Mouse (Mus musculus) limb, embryonic 14.5 days (tissue): ENCODE results near the gene Nup37. TPM values are rescaled to one million over a fixed set of nuclear protein-coding genes. Genes with fewer than 3 reads are reported as not detected.

Experiments
- ATAC-seq: fragments of 200-750 bp; cut with Nextera tagmentation; 2 replicates; pipeline ENCODE4 v1.8.0; 2017; ENCODE audit warnings: low read depth, moderate number of reproducible peaks, moderate TSS enrichment; ENCODE audit not compliant: low FRiP score
- DNase-seq: peaks from one replicate; pipeline ENCODE4 v3.0.0-alpha.2; 2015; ENCODE audit warnings: low spot score
- H3K27ac ChIP-seq: fragments of 300-500 bp; sonication (generic); replicated peaks from 2 replicates; pipeline ENCODE4 v1.5.1; 2014; ENCODE audit warnings: low read depth, mild to moderate bottlenecking, low read length, moderate library complexity, mixed read lengths
- H3K27me3 ChIP-seq: fragments of 300-500 bp; sonication (generic); 2 replicates; pipeline ENCODE4 v1.6.1; 2014; ENCODE audit warnings: low read length, mixed read lengths; ENCODE audit not compliant: control insufficient read depth, insufficient read depth
- H3K36me3 ChIP-seq: fragments of 300-500 bp; sonication (generic); 2 replicates; pipeline ENCODE4 v1.6.1; 2014; ENCODE audit warnings: mild to moderate bottlenecking, low read length, moderate library complexity, mixed read lengths; ENCODE audit not compliant: control insufficient read depth, insufficient read depth
- H3K4me1 ChIP-seq: fragments of 300-500 bp; sonication (generic); 2 replicates; pipeline ENCODE4 v1.6.1; 2014; ENCODE audit warnings: antibody characterized with exemption, low read length, mixed read lengths; ENCODE audit not compliant: control insufficient read depth, insufficient read depth
- H3K4me2 ChIP-seq: fragments of 300-500 bp; sonication (generic); replicated peaks from 2 replicates; pipeline ENCODE4 v1.6.1; 2014; ENCODE audit warnings: low read depth, mild to moderate bottlenecking, low read length, moderate library complexity; ENCODE audit not compliant: severe bottlenecking
- H3K4me3 ChIP-seq: fragments of 300-500 bp; sonication (generic); replicated peaks from 2 replicates; pipeline ENCODE4 v1.5.1; 2014; ENCODE audit warnings: low read length
- H3K9ac ChIP-seq: fragments of 300-500 bp; sonication (generic); 2 replicates; pipeline ENCODE4 v1.6.1; 2014; ENCODE audit warnings: mild to moderate bottlenecking, low read depth, low read length, moderate library complexity; ENCODE audit not compliant: severe bottlenecking
- H3K9me3 ChIP-seq: fragments of 300-500 bp; sonication (generic); 2 replicates; pipeline ENCODE4 v1.6.1; 2016; ENCODE audit warnings: low read length; ENCODE audit not compliant: control insufficient read depth
- POLR2A ChIP-seq: fragments of 200-500 bp; IDR thresholded peaks from 2 replicates; pipeline ENCODE4 v1.8.0; 2012; ENCODE audit warnings: inconsistent platforms, mild to moderate bottlenecking, moderate library complexity, borderline replicate concordance; ENCODE audit not compliant: insufficient read depth, insufficient read length; ENCODE audit errors: extremely low read depth
- WGBS: fragments of 180-500 bp; shearing (Covaris S2); extraction: QIAGEN DNeasy Blood & Tissue Kit; methylation state at CpG from one replicate; pipeline ENCODE4 v1.1.7; 2014; 5-methylcytosine and 5-hydroxymethylcytosine counted together
- polyA plus RNA-seq, 2 experiments: library from polyadenylated mRNA; depleted of rRNA in 1 of 2; stranded (reverse) in 1 of 2; unstranded in 1 of 2; fragments of >200 nt; fragmentation: Nextera tagmentation in 1 of 2; extraction: Ambion mirVana in 1 of 2; gene quantifications; 2 replicates each; pipeline versions ENCODE4 v1.2.1 to v1.2.3; 2012 to 2014

Gene Nup37
- polyA plus RNA-seq (2012; rRNA removed) (42.4 and 45.4 TPM in 2 replicates), polyA plus RNA-seq (2014; fragmentation: Nextera tagmentation; extraction: Ambion mirVana) (72.5 and 73.2 TPM in 2 replicates)

- H3K4me3 ChIP-seq, result peak within 1 kb of the TSS; percentile 80
- peak within 1 kb of the TSS; percentile 82 for H3K9ac ChIP-seq
- peak within 1 kb of the TSS; percentile 87 for H3K4me2 ChIP-seq
- TF ChIP-seq POLR2A, result no peak
- DNase-seq (peak; percentile 84), ATAC-seq (peak; percentile 93)
- H3K27ac ChIP-seq, result no peak within 1 kb of the TSS
- H3K36me3 ChIP-seq, result peaks cover 4% of the 10 kb centered on the region; the same call in 1 of the 2 replicates
- peaks cover 14% of the 10 kb centered on the region for H3K4me1 ChIP-seq
- no peaks in the 10 kb centered on the region for H3K27me3 ChIP-seq
- WGBS, result 1% methylated on average over 53 of the region's 53 CpGs
- H3K9me3 ChIP-seq, result no peaks in the 10 kb centered on the region
Measured at GRCm38 (mm10) chr10:88146707-88147477, at the start of gene Nup37, which contains the start of gene Parpbp. Gene Nup37 (plus strand): TSS chr10:88146992. Gene Parpbp (minus strand): TSS chr10:88146941.

- H3K27ac ChIP-seq, result no peak overlapping the region
- DNase-seq, result no peak
- H3K36me3 ChIP-seq, result 0 out of 2 replicates have a peak, but pooled peaks cover 3% of the 10 kb centered on the region
- no peaks in the 10 kb centered on the region for H3K27me3 ChIP-seq
- no peaks in the 10 kb centered on the region for H3K4me1 ChIP-seq
- no peaks in the 10 kb centered on the region for H3K9me3 ChIP-seq
- no peak for TF ChIP-seq POLR2A
- WGBS, result 88% methylated on average over 2 of the region's 2 CpGs
- H3K9ac ChIP-seq, result no peak overlapping the region
- H3K4me3 ChIP-seq, result no peak overlapping the region
- ATAC-seq, result no peak
- H3K4me2 ChIP-seq, result no peak overlapping the region
Measured at GRCm38 (mm10) chr10:88106169-88106568, 40.6 kb upstream of the Nup37 start.

GRCm38 (mm10) chr10:88113290-88113689 lies 33.5 kb upstream of the Nup37 start:
- H3K27me3 ChIP-seq, result no peaks in the 10 kb centered on the region
- 86% methylated on average over 2 of the region's 2 CpGs for WGBS
- no peak overlapping the region for H3K4me2 ChIP-seq
- no peaks in the 10 kb centered on the region for H3K4me1 ChIP-seq
- H3K9me3 ChIP-seq, result no peaks in the 10 kb centered on the region
- no peak for TF ChIP-seq POLR2A
- 0 out of 2 replicates have a peak, but pooled peaks cover 3% of the 10 kb centered on the region for H3K36me3 ChIP-seq
- ATAC-seq (no peak), DNase-seq (no peak)
- H3K27ac ChIP-seq, result no peak overlapping the region
- no peak overlapping the region for H3K4me3 ChIP-seq
- no peak overlapping the region for H3K9ac ChIP-seq

DNA sequence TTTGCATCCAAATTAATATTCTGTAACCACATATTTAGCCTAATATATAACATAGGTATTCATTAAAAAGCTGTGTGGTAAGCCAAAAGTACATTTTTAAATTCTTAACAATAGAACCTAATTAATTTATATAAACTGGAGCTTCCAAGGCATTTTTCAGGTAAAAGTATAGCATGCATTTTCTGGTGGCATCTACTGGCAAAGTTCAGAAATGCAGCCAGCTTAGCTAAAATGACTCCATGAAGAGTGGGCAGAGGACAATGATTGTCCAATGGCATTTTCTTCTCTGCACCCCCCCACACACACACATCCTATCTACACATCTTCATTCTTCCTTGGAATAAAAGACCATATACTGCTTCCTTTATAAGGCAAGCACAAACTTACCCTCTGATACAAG lies 27.1 kb upstream of the Nup37 start:
- Histone ChIP-seq H3K27ac (no peak overlapping the region), H3K9ac (no peak overlapping the region), H3K4me2 (no peak overlapping the region), H3K9me3 (no peaks in the 10 kb centered on the region), H3K36me3 (no peaks in the 10 kb centered on the region; the same call in 1 of the 2 replicates), H3K27me3 (no peaks in the 10 kb centered on the region), H3K4me3 (no peak overlapping the region), H3K4me1 (no peaks in the 10 kb centered on the region)
- DNase-seq (no peak), ATAC-seq (no peak)
- TF ChIP-seq POLR2A, result no peak

DNA sequence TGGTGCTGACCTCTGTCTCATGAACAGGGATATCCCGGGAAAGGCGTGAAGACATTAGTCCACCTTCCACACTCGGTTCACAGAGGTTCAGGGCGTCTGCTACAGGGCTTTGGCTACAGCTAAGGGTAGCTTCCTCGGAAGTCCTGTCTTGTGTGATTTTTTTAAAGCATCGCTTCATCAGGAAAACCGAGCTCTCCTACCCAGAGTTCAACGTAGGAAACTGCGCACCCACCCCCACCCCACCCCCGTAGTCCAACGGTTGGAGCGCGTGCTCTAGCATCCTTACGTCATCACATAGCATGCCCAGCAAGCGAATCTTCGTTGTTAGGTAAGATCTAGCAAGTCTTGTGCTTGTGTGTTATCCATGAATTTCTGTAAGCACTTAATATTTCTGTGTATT lies 11.2 kb upstream of the Nup37 start:
- no peaks in the 10 kb centered on the region for H3K27me3 ChIP-seq
- ATAC-seq (no peak), DNase-seq (no peak)
- WGBS, result 95% methylated on average over 16 of the region's 16 CpGs
- no peak for TF ChIP-seq POLR2A
- H3K9me3 ChIP-seq, result no peaks in the 10 kb centered on the region
- no peak overlapping the region for H3K4me3 ChIP-seq
- H3K4me1 ChIP-seq, result no peaks in the 10 kb centered on the region
- no peak overlapping the region for H3K9ac ChIP-seq
- no peak overlapping the region for H3K4me2 ChIP-seq
- H3K36me3 ChIP-seq, result no peaks in the 10 kb centered on the region
- H3K27ac ChIP-seq, result no peak overlapping the region

DNA sequence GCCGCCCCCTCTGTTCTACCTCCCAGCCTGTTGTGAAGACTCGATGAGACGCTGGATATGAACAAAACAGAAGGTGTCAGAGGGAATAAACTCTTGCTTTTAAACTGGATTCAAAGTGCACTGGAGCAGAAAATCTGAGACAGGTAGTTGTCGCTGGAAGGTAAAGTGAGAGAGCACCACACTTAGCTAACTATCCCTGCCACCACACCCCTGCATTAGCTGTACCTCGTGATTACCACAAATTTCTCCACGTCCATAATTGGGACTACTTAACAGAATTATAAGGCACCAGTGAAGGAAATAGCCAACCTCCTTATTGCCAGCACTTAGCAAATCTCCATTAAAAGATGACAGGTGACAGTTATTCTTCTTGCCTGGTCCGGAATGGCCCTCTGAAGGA lies 605 bp upstream of the Nup37 start:
- H3K27ac ChIP-seq, result no peak overlapping the region
- H3K9ac ChIP-seq, result peak overlapping the region; percentile 82
- no peak for ATAC-seq
- DNase-seq, result no peak
- H3K4me1 ChIP-seq, result peaks cover 14% of the 10 kb centered on the region
- peak overlapping the region; percentile 80 for H3K4me3 ChIP-seq
- H3K27me3 ChIP-seq, result no peaks in the 10 kb centered on the region
- no peak for TF ChIP-seq POLR2A
- H3K36me3 ChIP-seq, result peaks cover 4% of the 10 kb centered on the region; the same call in 1 of the 2 replicates
- WGBS, result 20% methylated on average over 7 of the region's 7 CpGs
- peak overlapping the region; percentile 87 for H3K4me2 ChIP-seq
- no peaks in the 10 kb centered on the region for H3K9me3 ChIP-seq
